Mouse (Mus musculus): ENCODE data around the gene Nrxn3.

Gene Nrxn3

GRCm38 (mm10) chr12:89722462-89722861 lies 999.8 kb downstream of the Nrxn3 start:
- DNase-seq = no peak

- DNase-seq = no peak
These were observed 1001.4 kb downstream of the Nrxn3 start for GRCm38 (mm10) chr12:89724048-89724447.

GRCm38 (mm10) chr12:89742326-89742725 lies 1019.6 kb downstream of the Nrxn3 start:
- no peak for DNase-seq

- DNase-seq = no peak
These were observed 1020.1 kb downstream of the Nrxn3 start for GRCm38 (mm10) chr12:89742796-89743195.

- no peak for DNase-seq
These were observed 1041.8 kb downstream of the Nrxn3 start for GRCm38 (mm10) chr12:89764191-89765082.

GRCm38 (mm10) chr12:89765179-89765578 lies 1042.5 kb downstream of the Nrxn3 start:
- DNase-seq = no peak

- DNase-seq = no peak
These were observed 1066.1 kb downstream of the Nrxn3 start for GRCm38 (mm10) chr12:89788794-89789193.

GRCm38 (mm10) chr12:89789981-89790380 lies 1067.3 kb downstream of the Nrxn3 start:
- DNase-seq = no peak

- DNase-seq = no peak
These were observed 1069.2 kb downstream of the Nrxn3 start for GRCm38 (mm10) chr12:89791829-89792228.

- no peak for DNase-seq
These were observed 1072.1 kb downstream of the Nrxn3 start for GRCm38 (mm10) chr12:89794741-89795140.

GRCm38 (mm10) chr12:89808217-89808616 lies 1085.5 kb downstream of the Nrxn3 start:
- DNase-seq = no peak

GRCm38 (mm10) chr12:89810146-89810545 lies 1087.5 kb downstream of the Nrxn3 start:
- DNase-seq = no peak

GRCm38 (mm10) chr12:89811815-89812549 lies 1089.3 kb downstream of the Nrxn3 start:
- DNase-seq = peak; percentile 3 to 9

- DNase-seq = no peak
These were observed 1090.0 kb downstream of the Nrxn3 start for GRCm38 (mm10) chr12:89812550-89813207.

- no peak for DNase-seq
These were observed 1090.6 kb downstream of the Nrxn3 start for GRCm38 (mm10) chr12:89813294-89813693.

GRCm38 (mm10) chr12:89813718-89814117 lies 1091.0 kb downstream of the Nrxn3 start:
- no peak for DNase-seq

- DNase-seq = no peak
These were observed 1091.9 kb downstream of the Nrxn3 start for GRCm38 (mm10) chr12:89814536-89814935.

- no peak for DNase-seq
These were observed 1094.5 kb downstream of the Nrxn3 start for GRCm38 (mm10) chr12:89817072-89817773.

- DNase-seq = no peak
These were observed 1095.5 kb downstream of the Nrxn3 start for GRCm38 (mm10) chr12:89818200-89818599.

GRCm38 (mm10) chr12:89822141-89822540 lies 1099.5 kb downstream of the Nrxn3 start:
- no peak for DNase-seq

- DNase-seq = no peak
These were observed 1107.3 kb downstream of the Nrxn3 start for GRCm38 (mm10) chr12:89829927-89830326.

GRCm38 (mm10) chr12:89830350-89830749 lies 1107.7 kb downstream of the Nrxn3 start:
- DNase-seq = no peak

- no peak for DNase-seq
These were observed 1108.6 kb downstream of the Nrxn3 start for GRCm38 (mm10) chr12:89831300-89831699.
